Mouse (Mus musculus) bone marrow macrophage, adult 2 months (primary cell): ENCODE measurements around the gene Hoxa4. TPM values are rescaled to one million over a fixed set of nuclear protein-coding genes. Genes with fewer than 3 reads are reported as not detected.

Source experiments
- H3K27ac ChIP-seq: 2 replicates; pipeline ENCODE4 v1.5.1; 2012; ENCODE audit warnings: low read depth, low read length; ENCODE audit not compliant: insufficient read depth
- H3K4me1 ChIP-seq: 2 replicates; pipeline ENCODE4 v1.6.1; 2012; ENCODE audit warnings: low read length; ENCODE audit not compliant: control insufficient read depth, insufficient read depth
- H3K4me3 ChIP-seq: 2 replicates; pipeline ENCODE4 v1.5.1; 2012; ENCODE audit warnings: mild to moderate bottlenecking, low read length, moderate library complexity; ENCODE audit not compliant: insufficient read depth
- CTCF ChIP-seq: IDR thresholded peaks from 2 replicates; pipeline ENCODE4 v1.5.1; 2012; ENCODE audit warnings: low read depth, mild to moderate bottlenecking, low read length, moderate library complexity
- POLR2A ChIP-seq: IDR thresholded peaks from 2 replicates; pipeline ENCODE4 v1.6.1; 2012; ENCODE audit warnings: mild to moderate bottlenecking, low read depth, low read length, borderline replicate concordance
- polyA plus RNA-seq: library from polyadenylated mRNA; stranded (reverse); fragments of >200 nt; gene quantifications from 2 replicates; pipeline ENCODE4 v1.2.4, GENCODE M21; 2012; ENCODE audit not compliant: missing spikeins, insufficient read depth, insufficient read length

Hoxa4 gene
- polyA plus RNA-seq, 1 experiment = 1.2 TPM

GRCm38 (mm10) chr6:52208072-52208867 lies 16.7 kb upstream of the Hoxa4 start, which contains the start of gene Hoxa6:
TSS of gene Hoxa6 (minus strand) at chr6:52208722.
- Histone ChIP-seq H3K27ac (no peak within 1 kb of the TSS), H3K4me3 (no peak within 1 kb of the TSS), H3K4me1 (peaks cover 4% of the 10 kb centered on the region)
- TF ChIP-seq CTCF (no peak), POLR2A (no peak)

- TF ChIP-seq POLR2A (no peak), CTCF (no peak)
These were observed 16.1 kb upstream of the Hoxa4 start for GRCm38 (mm10) chr6:52207684-52207976.

GRCm38 (mm10) chr6:52206882-52207683 lies 15.5 kb upstream of the Hoxa4 start:
- H3K4me3 ChIP-seq = no peak overlapping the region

More at GRCm38 (mm10) chr6:52207684-52207976, 16.1 kb upstream of the Hoxa4 start:
- Histone ChIP-seq H3K4me1 (peaks cover 4% of the 10 kb centered on the region), H3K27ac (no peak overlapping the region), H3K4me3 (no peak overlapping the region)

GRCm38 (mm10) chr6:52205638-52206621 lies 14.4 kb upstream of the Hoxa4 start:
- no peak for TF ChIP-seq POLR2A
- no peak for TF ChIP-seq CTCF
- Histone ChIP-seq H3K4me3 (no peak overlapping the region), H3K27ac (no peak overlapping the region), H3K4me1 (no peaks in the 10 kb centered on the region)

More at GRCm38 (mm10) chr6:52206882-52207683, 15.5 kb upstream of the Hoxa4 start:
- H3K4me1 ChIP-seq = peaks cover under 1% of the 10 kb centered on the region
- no peak overlapping the region for H3K27ac ChIP-seq
- no peak for TF ChIP-seq POLR2A

GRCm38 (mm10) chr6:52205221-52205620 lies 13.7 kb upstream of the Hoxa4 start:
- Histone ChIP-seq H3K4me3 (no peak overlapping the region), H3K4me1 (no peaks in the 10 kb centered on the region), H3K27ac (no peak overlapping the region)
- TF ChIP-seq POLR2A = no peak
- no peak for TF ChIP-seq CTCF

GRCm38 (mm10) chr6:52204050-52204752 lies 12.6 kb upstream of the Hoxa4 start, which contains the start of gene Hoxa5:
TSS of gene Hoxa5 (minus strand) at chr6:52204587.
- no peak within 1 kb of the TSS for H3K4me3 ChIP-seq
- TF ChIP-seq POLR2A (no peak), CTCF (no peak)
- no peak within 1 kb of the TSS for H3K27ac ChIP-seq
- no peaks in the 10 kb centered on the region for H3K4me1 ChIP-seq

GRCm38 (mm10) chr6:52203371-52204049 lies 12.0 kb upstream of the Hoxa4 start:
- no peak for TF ChIP-seq CTCF
- no peak for TF ChIP-seq POLR2A
- H3K27ac ChIP-seq = no peak overlapping the region

GRCm38 (mm10) chr6:52203121-52203370 lies 11.5 kb upstream of the Hoxa4 start:
- no peak overlapping the region for H3K4me3 ChIP-seq
- no peaks in the 10 kb centered on the region for H3K4me1 ChIP-seq
- TF ChIP-seq CTCF (no peak), POLR2A (no peak)
- no peak overlapping the region for H3K27ac ChIP-seq

More at GRCm38 (mm10) chr6:52203371-52204049, 12.0 kb upstream of the Hoxa4 start:
- Histone ChIP-seq H3K4me1 (no peaks in the 10 kb centered on the region), H3K4me3 (no peak overlapping the region)
